Mouse (Mus musculus) NIH3T3 (cell line): ENCODE measurements around the gene Rnf168.
A peak's percentile ranks its signal among the peaks of the same experiment; 100 is the strongest.
"Not testable (repeated sequence)": the region's sequence is repeated elsewhere in the genome, so short reads cannot be mapped to it uniquely, and the experiment has no call there.

Experiments
- DNase-seq: peaks from one replicate; pipeline ENCODE4 v3.0.0-alpha.2; 2012; ENCODE audit warnings: low read depth

Gene Rnf168

GRCm38 (mm10) chr16:32277308-32278256, at the start of gene Rnf168:
TSS of gene Rnf168 (plus strand) at chr16:32277459.
- DNase-seq = peak; percentile 92

DNA sequence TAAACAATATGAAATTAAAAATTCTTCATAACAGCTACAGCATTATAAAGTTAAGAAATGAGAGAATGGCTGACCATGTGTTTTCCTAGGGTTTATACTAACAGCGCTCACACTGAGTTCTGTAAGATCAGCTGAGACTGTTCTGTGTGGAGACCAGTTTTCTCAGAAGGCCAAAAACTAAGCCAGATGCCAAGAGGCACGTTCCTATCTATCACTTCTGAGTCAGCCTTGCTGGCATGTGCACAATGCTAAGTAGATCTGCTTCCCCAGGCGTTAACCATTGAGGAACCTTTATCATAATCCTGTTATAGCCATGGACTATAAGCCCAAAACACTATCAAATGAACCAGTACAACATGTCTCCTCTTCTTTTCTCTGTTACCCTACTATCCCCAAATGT, 45.2 kb upstream of the Rnf168 start:
- DNase-seq = peak; percentile 74

DNA sequence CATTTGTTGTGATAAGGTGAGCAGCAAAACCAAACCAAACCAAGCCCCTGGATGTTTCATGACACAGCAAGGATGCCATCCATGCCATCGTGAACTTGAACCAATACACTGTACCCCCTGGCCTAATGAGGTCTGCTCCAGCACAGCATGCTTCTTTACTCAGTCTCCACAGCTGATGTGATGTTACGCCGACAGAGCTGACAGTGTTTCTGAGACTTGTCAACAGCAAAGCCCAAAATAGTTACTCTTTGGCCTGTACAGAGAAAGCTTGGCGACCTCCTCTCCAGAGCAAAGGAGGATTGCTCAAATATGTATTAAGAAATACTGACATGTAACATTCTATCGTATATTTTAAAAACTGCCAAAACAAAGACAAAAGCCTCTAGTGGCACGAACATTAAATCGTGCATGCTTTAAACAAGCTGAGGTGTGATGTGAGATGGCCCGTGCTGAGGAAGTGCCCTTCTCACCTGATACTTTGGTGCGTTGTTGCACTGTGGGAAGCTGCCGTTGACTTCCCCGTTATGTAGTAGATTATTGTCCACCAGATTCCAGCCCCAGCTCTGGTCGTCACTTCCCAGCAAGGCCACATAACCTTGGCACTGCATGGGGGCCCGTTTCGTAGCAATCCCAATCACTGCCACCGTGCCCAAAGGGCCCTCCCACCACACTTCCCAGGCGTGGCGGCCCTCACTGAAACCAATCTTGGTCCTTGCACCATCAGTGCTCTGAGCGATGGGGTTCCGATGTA, 39.2 kb upstream of the Rnf168 start:
- DNase-seq = no peak

GRCm38 (mm10) chr16:32239428-32240312, 37.6 kb upstream of the Rnf168 start:
- peak; percentile 75 for DNase-seq

GRCm38 (mm10) chr16:32243901-32244300, 33.4 kb upstream of the Rnf168 start:
- no peak for DNase-seq

DNA sequence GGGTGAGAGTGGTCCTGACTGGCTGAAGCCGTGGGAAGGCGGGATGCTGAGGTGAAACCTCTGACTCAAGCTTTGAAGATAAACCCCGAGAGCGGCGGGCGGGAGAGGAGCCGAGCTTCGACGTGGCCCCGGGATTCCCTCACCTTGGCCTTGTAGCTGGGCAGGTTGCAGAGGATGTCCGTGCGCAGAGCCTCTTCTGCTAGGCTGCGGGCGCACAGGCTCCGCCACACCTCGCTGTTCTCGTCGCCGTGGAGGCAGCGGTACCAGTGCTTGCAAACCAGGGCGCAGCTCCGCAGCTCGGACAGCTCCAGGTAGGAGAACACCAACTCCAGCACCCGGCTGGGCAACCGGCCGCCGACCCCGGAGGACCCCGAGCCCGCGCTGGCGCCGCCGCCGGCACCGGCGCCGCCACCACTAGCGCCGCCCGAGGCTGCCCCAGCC, 30.9 kb upstream of the Rnf168 start:
- DNase-seq = peak; percentile 61

DNA sequence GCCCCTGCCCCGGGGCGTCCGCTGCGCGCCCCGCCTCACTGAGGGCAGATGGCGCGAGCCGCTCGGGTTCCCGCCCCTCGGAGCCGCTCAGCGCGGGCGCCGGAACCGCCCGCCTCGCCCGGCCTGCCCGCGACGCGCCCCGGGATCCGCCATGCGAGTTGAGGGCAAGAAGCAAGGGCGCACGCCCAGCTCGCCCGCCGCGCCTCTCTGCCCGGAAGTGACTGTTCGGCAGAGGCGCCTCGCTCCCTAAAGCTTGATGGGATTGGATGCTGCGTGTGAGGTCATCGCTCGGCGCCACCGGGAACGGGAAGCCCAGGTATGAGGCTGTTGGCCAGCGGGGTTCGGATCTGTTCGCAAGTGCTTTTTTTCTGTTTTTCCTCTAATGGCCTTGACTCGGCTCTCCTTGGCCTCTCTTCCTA, 30.3 kb upstream of the Rnf168 start, which contains the start of the genes Fbxo45 and Wdr53:
Gene Fbxo45, minus strand, starts transcription at position 207 of the 419 bp plus-strand sequence.
Gene Wdr53, plus strand, starts transcription at position 276 of the 419 bp plus-strand sequence.
- DNase-seq = peak; percentile 98

GRCm38 (mm10) chr16:32264225-32264624, 13.0 kb upstream of the Rnf168 start:
- DNase-seq = peak; percentile 49

GRCm38 (mm10) chr16:32271291-32271690, 6.0 kb upstream of the Rnf168 start, which contains the start of gene Smco1:
TSS of gene Smco1 (plus strand) at chr16:32271468.
- DNase-seq = no peak

DNA sequence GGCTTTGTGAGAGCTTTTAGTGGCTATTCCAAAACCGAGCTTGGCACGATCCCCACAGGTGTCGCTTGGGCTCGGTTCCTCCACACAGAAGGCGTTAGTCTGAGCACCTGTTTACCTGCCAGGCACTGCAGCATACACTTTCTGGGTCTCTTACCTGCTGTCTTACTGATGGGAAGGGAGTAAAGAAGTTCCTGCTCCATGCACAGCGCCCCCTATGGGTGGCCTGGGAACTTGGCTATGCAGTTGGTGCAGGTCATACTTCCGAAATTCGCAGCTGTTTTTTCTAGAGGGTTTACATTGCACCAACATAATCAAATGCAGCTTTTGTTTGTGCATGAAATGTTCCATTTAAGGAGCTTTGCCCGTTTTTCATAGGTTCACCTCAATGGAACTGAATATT, 3.9 kb upstream of the Rnf168 start:
- DNase-seq = peak; percentile 42

- no peak for DNase-seq
Observed at GRCm38 (mm10) chr16:32275041-32275440, 2.2 kb upstream of the Rnf168 start.

GRCm38 (mm10) chr16:32275830-32276229, 1.4 kb upstream of the Rnf168 start:
- DNase-seq = no peak

- DNase-seq = peak; percentile 49
Observed at GRCm38 (mm10) chr16:32278396-32278795, 1.1 kb downstream of the Rnf168 start.

- no peak for DNase-seq
Observed at GRCm38 (mm10) chr16:32280211-32280610, 3.0 kb downstream of the Rnf168 start.

- no peak for DNase-seq
Observed at GRCm38 (mm10) chr16:32282608-32283007, 5.3 kb downstream of the Rnf168 start.

DNA sequence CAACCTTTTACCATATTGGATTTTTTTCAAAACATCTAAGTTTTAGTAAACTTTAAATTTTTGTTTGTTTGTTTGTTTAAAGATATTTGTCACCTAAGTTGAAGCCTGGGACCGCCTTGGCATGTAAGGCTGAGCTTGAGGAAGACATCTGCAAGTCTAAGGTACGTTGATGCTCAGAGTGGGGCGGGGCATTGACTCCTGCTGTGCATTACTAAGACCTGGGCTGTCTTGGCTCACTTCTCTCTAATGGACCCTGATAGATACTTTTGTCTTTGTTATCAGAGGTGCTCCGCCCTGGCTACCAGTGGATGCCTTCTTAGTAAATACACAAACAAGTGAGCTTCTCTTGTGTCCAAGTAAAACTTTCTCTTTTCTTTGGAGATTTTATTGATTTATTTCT, 14.6 kb downstream of the Rnf168 start:
- DNase-seq = no peak

DNA sequence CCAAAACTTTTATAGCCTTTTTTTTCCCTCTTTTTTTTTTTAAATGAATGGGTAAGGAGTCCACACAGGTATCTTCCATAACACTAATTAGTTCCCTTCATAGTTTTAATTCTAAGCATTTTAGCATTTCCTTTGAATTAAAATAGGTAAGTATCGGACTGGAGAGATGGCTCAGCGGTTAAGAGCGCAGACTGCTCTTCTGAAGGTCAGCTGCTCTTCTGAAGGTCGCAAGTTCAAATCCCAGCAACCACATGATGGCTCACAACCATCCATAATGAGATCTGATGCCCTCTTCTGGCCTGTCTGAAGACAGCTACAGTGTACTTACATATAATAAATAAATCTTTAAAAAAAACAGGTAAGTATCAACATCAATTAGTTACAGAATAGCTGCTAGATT, 22.4 kb downstream of the Rnf168 start:
- DNase-seq = not testable (repeated sequence)

DNA sequence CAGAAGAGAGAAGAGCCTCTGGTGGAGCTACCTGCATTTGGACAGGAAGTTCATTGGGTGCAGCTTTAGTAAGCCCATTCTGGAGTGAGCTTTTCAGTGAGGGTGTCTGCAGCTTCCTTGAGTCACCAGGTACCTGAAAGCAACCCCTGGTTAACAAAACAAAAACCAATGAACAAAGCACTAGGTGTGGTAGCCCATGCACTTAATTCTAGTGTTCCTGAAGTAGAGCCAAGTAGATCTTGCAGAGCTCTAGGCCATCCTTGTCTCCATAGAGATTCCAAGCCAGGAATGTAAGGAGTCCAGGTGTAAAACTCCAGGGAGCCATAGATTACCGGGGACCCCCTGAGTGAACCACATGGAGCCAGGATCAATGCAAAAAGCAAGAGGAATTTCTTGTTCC, 25.8 kb downstream of the Rnf168 start:
- no peak for DNase-seq

DNA sequence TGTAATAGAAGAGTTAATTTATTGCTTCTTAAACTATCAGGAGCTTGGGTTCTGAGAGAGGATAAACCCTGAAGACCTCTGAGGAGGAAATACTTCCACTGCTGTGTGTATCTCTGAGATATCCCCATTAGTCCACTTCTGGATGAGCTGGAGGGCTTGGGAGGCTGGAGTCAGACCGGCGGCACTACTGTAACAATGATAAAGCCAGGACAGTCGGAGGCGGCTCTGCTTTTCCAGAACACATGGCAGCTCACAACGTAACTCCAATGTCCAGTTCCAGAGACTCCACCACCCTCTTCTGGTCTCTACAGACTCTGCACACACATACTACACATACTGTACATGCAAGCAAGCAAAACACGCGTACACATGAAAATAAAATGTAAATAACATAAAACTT, 26.6 kb downstream of the Rnf168 start:
- DNase-seq = no peak

- no peak for DNase-seq
Observed at GRCm38 (mm10) chr16:32311970-32312369, 34.7 kb downstream of the Rnf168 start.

DNA sequence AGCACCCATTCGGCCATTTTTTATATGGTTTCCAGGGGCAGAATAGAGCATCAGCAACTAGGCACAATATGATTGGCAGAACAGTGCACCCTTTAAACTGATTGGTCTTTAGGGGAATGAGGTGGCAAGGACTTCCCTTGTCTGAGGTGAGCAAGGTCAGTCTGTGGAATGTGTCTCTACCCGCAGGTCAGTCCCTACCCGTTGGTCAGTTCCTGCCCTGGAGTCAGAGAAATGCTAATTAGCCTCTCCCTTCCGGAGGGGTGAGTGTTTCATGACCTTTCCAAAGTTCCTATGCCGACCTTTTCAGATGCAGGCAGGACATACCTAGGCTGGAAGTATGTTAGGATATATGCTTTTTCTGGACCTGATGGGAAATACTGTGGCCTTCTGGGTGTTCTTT, 35.1 kb downstream of the Rnf168 start:
- DNase-seq = no peak

DNA sequence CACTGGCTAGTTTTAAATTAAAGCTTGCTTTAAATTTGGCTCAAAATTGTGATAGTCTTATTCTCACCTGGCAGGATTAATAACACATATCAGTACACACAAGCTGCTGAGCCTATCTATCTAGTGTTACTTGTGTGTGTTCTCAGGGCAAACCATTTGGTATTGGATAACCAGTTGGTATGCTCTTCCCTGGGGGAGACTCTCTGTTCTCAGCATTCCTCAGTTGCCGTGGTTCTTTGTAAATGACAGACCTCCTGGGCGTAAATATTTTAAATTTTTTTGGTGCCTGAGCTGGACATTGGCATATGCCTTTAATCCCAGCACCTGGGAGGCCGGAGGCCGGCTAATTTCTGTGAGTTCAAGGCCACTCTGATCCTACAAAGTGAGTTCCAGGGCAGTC, 35.6 kb downstream of the Rnf168 start:
- no peak for DNase-seq
